Mouse (Mus musculus) bone marrow, adult 2 months (tissue): Measurements from ENCODE around the gene Defb23. TPM values are rescaled to one million over a fixed set of nuclear protein-coding genes. Genes with fewer than 3 reads are reported as not detected.

ENCODE experiments used
- H3K27ac ChIP-seq: fragments of 200-500 bp; 2 replicates; pipeline ENCODE4 v1.5.1; 2012; ENCODE audit warnings: low read depth, mild to moderate bottlenecking, control low read depth, inconsistent platforms, low read length; ENCODE audit not compliant: control insufficient read depth, poor library complexity, insufficient read depth
- H3K4me1 ChIP-seq: fragments of 200-500 bp; 2 replicates; pipeline ENCODE4 v1.6.1; 2011; ENCODE audit warnings: low read length; ENCODE audit not compliant: control insufficient read depth, insufficient read depth
- H3K4me3 ChIP-seq: fragments of 200-500 bp; replicated peaks from 2 replicates; pipeline ENCODE3; 2011; ENCODE audit warnings: mild to moderate bottlenecking, low read depth, low read length, control low read depth; ENCODE audit not compliant: control insufficient read depth
- CTCF ChIP-seq: fragments of 200-500 bp; IDR thresholded peaks from 2 replicates; pipeline ENCODE4 v1.5.1; 2011; ENCODE audit warnings: low read length, control low read depth; ENCODE audit not compliant: control insufficient read depth, insufficient read depth
- POLR2A ChIP-seq: fragments of 200-500 bp; IDR thresholded peaks from 2 replicates; pipeline ENCODE4 v1.6.1; 2011; ENCODE audit warnings: low read depth, mild to moderate bottlenecking, control low read depth, low read length, borderline replicate concordance; ENCODE audit not compliant: control insufficient read depth
- WGBS: fragments of 180-500 bp; shearing (Covaris S2); methylation state at CpG from one replicate; pipeline ENCODE4 v1.1.7; 2018; 5-methylcytosine and 5-hydroxymethylcytosine counted together
- polyA plus RNA-seq: library from polyadenylated mRNA; stranded (reverse); fragments of >200 nt; gene quantifications from 2 replicates; pipeline ENCODE4 v1.2.4, GENCODE M21; 2011; ENCODE audit warnings: low replicate concordance; ENCODE audit not compliant: missing spikeins, insufficient read depth, insufficient read length

Defb23 gene
- polyA plus RNA-seq, 1 experiment = not detected

DNA sequence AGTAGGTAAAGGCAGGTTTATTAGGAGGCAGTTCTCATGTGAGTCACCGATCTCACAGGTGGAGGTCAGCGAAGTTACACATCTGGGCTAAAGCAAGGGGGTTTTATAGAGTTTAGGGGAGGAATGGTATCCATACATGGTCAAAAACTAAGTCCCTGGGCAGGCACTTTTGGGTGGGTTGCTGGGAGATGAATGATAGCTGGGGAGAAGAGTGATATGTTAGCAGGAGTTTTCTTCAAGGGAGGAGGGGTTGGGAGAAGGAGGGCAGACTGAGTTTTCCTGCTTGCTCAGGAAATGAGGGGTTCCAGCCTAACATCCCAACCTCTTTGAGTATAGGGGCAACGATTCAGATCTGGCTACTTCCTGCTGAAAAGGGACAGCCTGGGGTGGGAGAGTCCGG lies 49.1 kb downstream of the Defb23 start, which contains the start of gene 6820408C15Rik:
TSS of gene 6820408C15Rik (plus strand) at position 301 of the 400 bp plus-strand sequence.
- Histone ChIP-seq H3K4me3 (peak within 1 kb of the TSS; percentile 66), H3K4me1 (no peaks in the 10 kb centered on the region), H3K27ac (peak within 1 kb of the TSS; percentile 44; the same call in 1 of the 2 replicates)
- WGBS = 46% methylated on average over 4 of the region's 4 CpGs
- TF ChIP-seq POLR2A (no peak), CTCF (no peak)

DNA sequence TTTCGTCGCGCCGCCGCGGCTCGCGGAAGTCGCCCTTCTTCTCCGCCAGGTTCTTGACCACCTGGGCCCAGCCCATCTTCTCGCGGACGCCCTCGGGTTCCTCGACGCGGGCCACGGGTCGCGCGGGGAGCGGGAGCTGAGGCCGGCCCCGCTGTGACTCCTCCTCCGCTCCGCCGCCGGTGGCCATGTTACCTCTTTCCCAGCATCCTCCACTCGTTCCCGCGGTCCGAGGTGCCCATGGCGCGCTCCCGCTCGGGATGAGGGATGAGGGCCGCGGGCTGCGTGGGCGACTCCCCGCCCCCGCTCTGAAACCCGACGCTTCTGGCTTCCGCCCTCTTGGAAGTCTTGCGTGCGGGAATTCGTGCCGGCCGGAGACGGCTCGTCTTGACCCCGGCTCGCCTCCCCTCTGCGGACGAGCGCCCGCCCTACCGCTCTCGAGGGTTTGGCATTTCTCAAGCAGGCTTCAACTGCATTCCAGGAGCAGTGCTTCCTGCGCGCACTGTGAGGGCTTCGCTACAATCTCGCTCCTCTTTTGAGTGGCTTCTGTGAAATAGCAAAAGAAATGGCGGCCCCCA lies 49.7 kb downstream of the Defb23 start, which contains the start of gene Zcchc3:
TSS of gene Zcchc3 (minus strand) at position 437 of the 575 bp plus-strand sequence.
- peak; percentile 79; the same call in 1 of the 2 replicates for TF ChIP-seq POLR2A
- TF ChIP-seq CTCF = no peak
- peak within 1 kb of the TSS; percentile 44; the same call in 1 of the 2 replicates for H3K27ac ChIP-seq
- H3K4me1 ChIP-seq = no peaks in the 10 kb centered on the region
- peak within 1 kb of the TSS; percentile 66 for H3K4me3 ChIP-seq
- under 1% methylated on average over 65 of the region's 65 CpGs for WGBS

DNA sequence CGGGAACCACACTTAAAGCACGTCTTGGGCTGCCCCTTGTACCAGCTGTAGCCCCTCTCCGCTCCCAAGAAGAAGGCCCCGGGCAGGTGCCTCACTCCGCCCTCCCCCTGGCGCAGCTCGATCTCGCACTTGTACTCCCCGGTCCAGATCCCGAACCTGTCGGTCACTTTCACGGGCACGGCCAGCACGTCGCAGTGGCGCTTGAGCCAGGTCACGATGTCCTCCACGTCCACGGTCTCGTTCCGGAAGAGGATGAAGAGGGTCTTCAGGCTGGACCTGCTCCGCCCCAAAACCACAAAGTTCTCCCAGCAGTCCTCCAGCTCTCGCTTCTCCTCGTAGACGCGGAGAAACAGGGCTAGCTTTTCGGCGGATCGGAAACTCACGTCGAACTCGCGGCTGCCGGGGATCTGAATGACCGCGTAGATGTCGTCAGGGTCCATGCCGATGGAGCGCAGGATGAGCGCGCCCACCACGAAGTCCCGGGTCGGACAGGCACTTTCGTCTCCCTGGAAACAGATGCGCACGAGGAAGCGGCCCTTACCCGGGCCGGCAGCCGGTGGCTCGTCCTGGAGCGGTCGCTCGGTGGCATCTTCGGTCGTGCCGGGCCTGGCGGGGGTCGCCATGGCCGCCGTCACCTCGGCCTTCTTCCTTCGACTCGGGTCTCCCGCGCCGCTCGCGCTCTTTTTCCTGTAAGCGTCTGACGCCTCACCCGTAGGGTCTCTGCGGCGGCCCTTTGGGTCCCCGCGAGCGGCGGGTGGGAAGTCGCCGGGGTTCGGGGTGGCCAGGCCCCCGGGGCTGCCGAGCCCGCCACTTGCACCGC lies 50.4 kb downstream of the Defb23 start:
- WGBS = 10% methylated on average over 86 of the region's 86 CpGs
- TF ChIP-seq CTCF (no peak), POLR2A (no peak)
- H3K4me3 ChIP-seq = peak overlapping the region; percentile 66
- no peaks in the 10 kb centered on the region for H3K4me1 ChIP-seq
- H3K27ac ChIP-seq = peak overlapping the region; percentile 44; the same call in 1 of the 2 replicates

DNA sequence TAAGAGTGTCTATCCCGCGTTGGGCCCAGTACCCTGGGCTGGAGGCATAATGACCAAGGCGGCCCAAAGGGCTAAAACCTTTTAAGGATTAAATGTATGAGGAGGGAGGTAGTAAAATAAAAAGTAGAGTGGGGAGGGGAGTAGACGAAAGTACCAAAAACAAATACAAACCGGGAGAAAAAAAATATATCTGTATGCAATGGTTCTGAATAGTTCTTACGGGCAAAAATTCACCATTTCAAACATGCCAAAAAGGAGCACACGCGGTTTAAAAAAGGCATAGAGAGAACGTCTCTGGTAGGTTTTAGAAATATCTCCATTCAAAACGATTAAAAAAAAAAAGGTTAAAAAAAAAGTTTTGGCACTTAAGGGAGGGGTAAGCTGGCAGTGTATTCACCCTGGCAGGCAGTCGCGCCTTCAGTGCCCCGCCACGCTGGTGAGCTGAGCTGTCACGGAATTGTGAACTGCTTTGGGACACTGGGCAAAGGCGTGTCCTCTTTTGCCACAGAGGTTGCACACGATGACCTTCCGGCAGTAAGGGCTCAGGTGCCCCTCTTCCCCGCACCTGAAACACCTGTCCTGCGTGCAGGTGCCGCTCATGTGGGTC lies 51.2 kb downstream of the Defb23 start:
- H3K27ac ChIP-seq = no peak overlapping the region; the same call in 1 of the 2 replicates
- H3K4me3 ChIP-seq = peak overlapping the region; percentile 45
- no peaks in the 10 kb centered on the region for H3K4me1 ChIP-seq
- TF ChIP-seq CTCF (no peak), POLR2A (no peak)
- WGBS = 73% methylated on average over 21 of the region's 21 CpGs

DNA sequence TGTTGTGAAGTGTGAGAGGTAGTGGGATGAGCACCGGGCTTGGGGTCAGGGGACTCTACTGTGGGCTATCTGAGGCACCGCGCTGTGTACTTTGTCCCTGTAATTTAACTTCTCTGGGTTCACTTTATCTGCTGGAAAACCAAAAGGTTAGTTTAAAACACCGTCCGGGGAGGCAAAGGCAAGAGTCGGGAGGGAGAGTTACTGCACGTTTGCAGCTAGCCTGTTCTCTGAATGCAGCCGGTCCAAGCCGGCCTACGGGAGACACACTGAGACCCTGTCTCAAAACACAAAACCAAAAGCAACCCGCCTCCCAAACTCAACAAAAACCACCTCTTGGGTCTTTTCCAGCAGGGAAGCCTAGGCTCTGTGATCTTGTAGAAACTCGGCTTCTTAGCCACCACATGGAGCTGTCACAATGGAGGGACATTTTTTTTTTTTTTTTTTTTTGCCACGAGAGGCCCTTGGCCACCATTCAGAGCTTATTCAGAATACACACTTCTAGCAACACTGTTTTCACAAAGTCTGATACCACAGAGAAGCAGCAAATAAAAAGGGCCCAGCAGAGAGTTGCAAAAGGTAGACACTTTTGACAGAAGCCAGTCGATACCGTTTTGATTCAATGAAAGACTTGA lies 51.8 kb downstream of the Defb23 start:
- H3K4me1 ChIP-seq = no peaks in the 10 kb centered on the region
- no peak overlapping the region for H3K4me3 ChIP-seq
- WGBS = 85% methylated on average over 15 of the region's 15 CpGs
- TF ChIP-seq POLR2A (no peak), CTCF (no peak)
- H3K27ac ChIP-seq = no peak overlapping the region

DNA sequence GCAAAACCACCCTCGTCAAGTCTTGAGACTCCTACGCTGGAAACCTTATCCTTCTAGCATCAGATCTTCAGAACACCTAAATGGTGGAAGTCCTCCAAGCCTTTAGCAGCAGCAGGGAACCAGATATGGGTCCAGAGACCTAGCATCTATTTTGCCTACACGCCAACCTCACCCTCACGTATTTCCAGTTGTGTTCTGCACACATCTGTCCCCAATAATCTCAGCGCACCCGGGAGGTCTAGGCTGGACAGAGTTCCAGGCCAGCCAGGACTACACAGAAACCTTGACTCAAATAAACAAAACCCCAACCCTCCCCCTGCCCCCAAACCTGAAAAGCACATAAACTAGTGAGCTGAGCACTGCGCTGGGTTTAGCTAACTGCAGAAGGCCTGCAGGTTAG lies 52.9 kb downstream of the Defb23 start:
- TF ChIP-seq POLR2A (no peak), CTCF (no peak)
- Histone ChIP-seq H3K4me3 (no peak overlapping the region), H3K4me1 (no peaks in the 10 kb centered on the region), H3K27ac (no peak overlapping the region)
- 84% methylated on average over 7 of the region's 7 CpGs for WGBS

DNA sequence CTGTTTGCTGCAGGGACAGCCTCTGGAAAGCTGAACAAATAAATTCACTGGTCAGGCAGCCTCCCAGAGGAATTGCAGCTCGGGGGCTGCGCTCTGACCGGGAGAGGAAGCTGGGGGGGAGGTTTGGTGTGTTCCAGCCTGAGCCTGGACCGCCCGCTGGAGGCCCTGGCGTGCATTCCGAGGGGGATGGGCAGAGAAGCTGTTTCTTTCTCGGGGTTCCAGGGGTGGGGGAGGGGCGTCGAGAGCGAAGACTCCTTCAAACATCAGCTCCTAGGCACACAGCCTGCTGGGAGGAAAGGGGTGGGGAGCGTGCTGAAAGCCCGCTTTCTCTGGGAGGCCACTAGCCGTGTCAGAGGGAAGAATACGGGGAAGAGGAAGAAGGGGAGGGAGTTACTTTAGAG lies 53.4 kb downstream of the Defb23 start:
- H3K4me3 ChIP-seq = no peak overlapping the region

DNA sequence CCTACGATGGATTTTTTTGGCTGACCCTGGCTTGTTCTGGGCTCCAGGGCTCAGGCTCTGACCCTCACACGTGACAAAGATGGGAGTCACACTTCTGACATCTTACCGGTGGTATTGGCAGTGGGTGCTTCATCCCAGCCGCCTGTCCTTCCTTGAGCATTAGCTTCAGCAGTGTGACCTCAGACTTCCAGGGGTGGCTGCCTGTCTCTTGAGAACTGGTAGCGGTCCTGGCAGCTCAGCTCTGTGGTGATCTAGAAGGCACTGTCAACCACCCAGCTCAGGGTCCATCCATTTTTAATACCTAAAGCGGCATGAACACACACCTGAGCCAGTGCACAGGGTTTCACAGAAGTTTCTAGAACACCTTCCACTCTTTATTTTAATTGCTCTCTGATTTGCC lies 54.6 kb downstream of the Defb23 start:
- Histone ChIP-seq H3K27ac (no peak overlapping the region), H3K4me3 (no peak overlapping the region), H3K4me1 (no peaks in the 10 kb centered on the region)
- TF ChIP-seq CTCF = no peak
- no peak for TF ChIP-seq POLR2A
- 85% methylated on average over 6 of the region's 6 CpGs for WGBS

More for the DNA sequence above, 53.4 kb downstream of the Defb23 start:
- WGBS = 41% methylated on average over 15 of the region's 15 CpGs
- Histone ChIP-seq H3K4me1 (no peaks in the 10 kb centered on the region), H3K27ac (no peak overlapping the region)
- TF ChIP-seq CTCF (no peak), POLR2A (no peak)

Other genes starting within 250 kb of the Defb23 start
- gene Csnk2a1, start 237.8 kb downstream of the Defb23 start, polyA plus RNA-seq = 41.1 and 52.4 TPM in 2 replicates
- 10.6 and 27.9 TPM in 2 replicates for gene Tbc1d20, start 170.8 kb downstream of the Defb23 start, polyA plus RNA-seq
- gene Rbck1, start 132.0 kb downstream of the Defb23 start, polyA plus RNA-seq = 66.2 and 111 TPM in 2 replicates
- gene Trib3, start 120.6 kb downstream of the Defb23 start, polyA plus RNA-seq = 0.65 and 4.2 TPM in 2 replicates
- gene Nrsn2, start 88.0 kb downstream of the Defb23 start, polyA plus RNA-seq = not detected in 2 replicates
- 4.8 and 6.3 TPM in 2 replicates for gene Sox12, start 66.6 kb downstream of the Defb23 start, polyA plus RNA-seq
- gene Zcchc3, start 49.6 kb downstream of the Defb23 start, polyA plus RNA-seq = 5.6 and 6.2 TPM in 2 replicates
- gene 6820408C15Rik, start 49.0 kb downstream of the Defb23 start, polyA plus RNA-seq = 0.66 and 2.9 TPM in 2 replicates
- gene Defb20, start 12.4 kb upstream of the Defb23 start, polyA plus RNA-seq = not detected in 2 replicates
- gene Defb22, start 25.5 kb upstream of the Defb23 start, polyA plus RNA-seq = not detected in 2 replicates
- gene Defb26, start 47.1 kb upstream of the Defb23 start, polyA plus RNA-seq = not detected in 2 replicates
- gene Defb28, start 53.6 kb upstream of the Defb23 start, polyA plus RNA-seq = not detected in 2 replicates
- gene Defb29, start 75.5 kb upstream of the Defb23 start, polyA plus RNA-seq = not detected in 2 replicates
- not detected in 2 replicates for gene Gm17416, start 104.7 kb upstream of the Defb23 start, polyA plus RNA-seq
- not detected in 2 replicates for gene Defb21, start 108.1 kb upstream of the Defb23 start, polyA plus RNA-seq
- gene Defb19, start 115.7 kb upstream of the Defb23 start, polyA plus RNA-seq = not detected in 2 replicates
- gene Defb45, start 134.8 kb upstream of the Defb23 start, polyA plus RNA-seq = not detected in 2 replicates
- gene Defb36, start 139.7 kb upstream of the Defb23 start, polyA plus RNA-seq = not detected in 2 replicates
- not detected in 2 replicates for gene Defb25, start 158.4 kb upstream of the Defb23 start, polyA plus RNA-seq
- not detected in 2 replicates for gene Rem1, start 162.3 kb upstream of the Defb23 start, polyA plus RNA-seq
- gene H13, start 204.8 kb upstream of the Defb23 start, polyA plus RNA-seq = 37.9 and 71.3 TPM in 2 replicates
- gene Mcts2, start 222.4 kb upstream of the Defb23 start, polyA plus RNA-seq = 1.8 and 12.9 TPM in 2 replicates